Mouse (Mus musculus): ENCODE measurements around the gene Ccdc162. TPM values are rescaled to one million over a fixed set of nuclear protein-coding genes. Genes with fewer than 3 reads are reported as not detected.

Ccdc162 gene
- polyA plus RNA-seq, 1 experiment from 2014 or later: 0.20 TPM

- peaks cover 3% of the 10 kb centered on the region; the same call in 1 of the 2 replicates for H3K9me3 ChIP-seq (ENCODE audit: low read depth, low read length)
- no peak overlapping the region for H3K4me3 ChIP-seq (ENCODE audit: low read depth, low read length)
- WGBS: 87% methylated on average over 10 of the region's 10 CpGs
- TF ChIP-seq CTCF (IDR thresholded peaks at IDR 0.05; ENCODE audit: low read depth): no peak
- DNase-seq (no peak), ATAC-seq (ENCODE audit: insufficient read depth) (no peak)
- no peaks in the 10 kb centered on the region for H3K4me1 ChIP-seq (ENCODE audit: insufficient read depth)
- H3K27me3 ChIP-seq (ENCODE audit: insufficient read depth, low read length): no peaks in the 10 kb centered on the region
- H3K9ac ChIP-seq: no peak overlapping the region
- H3K4me2 ChIP-seq: no peak overlapping the region
- H3K36me3 ChIP-seq (ENCODE audit: insufficient read depth): peaks cover 9% of the 10 kb centered on the region; the same call in 1 of the 2 replicates
- no peak overlapping the region for H3K27ac ChIP-seq (ENCODE audit: low read depth)
Measured at GRCm38 (mm10) chr10:41730746-41731145, 14.3 kb upstream of the Ccdc162 start.

GRCm38 (mm10) chr10:41726215-41726614 is 9.8 kb upstream of the Ccdc162 start:
- no peak for TF ChIP-seq CTCF (IDR thresholded peaks at IDR 0.05; ENCODE audit: low read depth)
- no peaks in the 10 kb centered on the region for H3K4me1 ChIP-seq (ENCODE audit: insufficient read depth)
- H3K4me3 ChIP-seq (ENCODE audit: low read depth, low read length): no peak overlapping the region
- WGBS: 81% methylated on average over 9 of the region's 9 CpGs
- peaks cover 3% of the 10 kb centered on the region; the same call in 1 of the 2 replicates for H3K9me3 ChIP-seq (ENCODE audit: low read depth, low read length)
- H3K9ac ChIP-seq: no peak overlapping the region
- DNase-seq (no peak), ATAC-seq (ENCODE audit: insufficient read depth) (no peak)
- H3K4me2 ChIP-seq: no peak overlapping the region
- no peaks in the 10 kb centered on the region for H3K27me3 ChIP-seq (ENCODE audit: insufficient read depth, low read length)
- peaks cover 11% of the 10 kb centered on the region; the same call in 1 of the 2 replicates for H3K36me3 ChIP-seq (ENCODE audit: insufficient read depth)
- no peak overlapping the region for H3K27ac ChIP-seq (ENCODE audit: low read depth)

DNA sequence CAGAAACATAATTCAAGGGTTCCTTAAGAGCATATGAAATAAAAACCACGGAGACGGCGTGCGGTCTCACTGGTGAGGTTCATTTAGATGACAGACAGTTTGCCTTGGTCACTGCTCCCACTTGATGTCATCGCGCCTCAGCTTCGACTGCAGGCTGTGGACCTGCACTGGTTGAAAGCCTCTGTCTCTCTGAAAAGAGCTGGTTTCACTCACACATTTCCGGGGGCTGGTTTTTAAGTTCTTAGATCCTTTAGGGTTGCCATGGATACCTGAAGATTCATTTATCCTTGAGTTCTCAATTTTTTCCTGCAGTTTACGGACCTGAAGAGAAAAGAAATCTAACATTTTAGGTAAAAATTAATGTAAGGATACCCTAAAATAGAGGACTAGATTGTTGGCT is 3.2 kb upstream of the Ccdc162 start:
- no peak overlapping the region for H3K4me2 ChIP-seq
- no peaks in the 10 kb centered on the region for H3K4me1 ChIP-seq (ENCODE audit: insufficient read depth)
- DNase-seq (no peak), ATAC-seq (ENCODE audit: insufficient read depth) (no peak)
- peaks cover 9% of the 10 kb centered on the region; the same call in 1 of the 2 replicates for H3K36me3 ChIP-seq (ENCODE audit: insufficient read depth)
- H3K27me3 ChIP-seq (ENCODE audit: insufficient read depth, low read length): no peaks in the 10 kb centered on the region
- WGBS: 80% methylated on average over 9 of the region's 9 CpGs
- H3K9me3 ChIP-seq (ENCODE audit: low read depth, low read length): no peaks in the 10 kb centered on the region
- no peak overlapping the region for H3K27ac ChIP-seq (ENCODE audit: low read depth)
- no peak overlapping the region for H3K9ac ChIP-seq
- no peak for TF ChIP-seq CTCF (IDR thresholded peaks at IDR 0.05; ENCODE audit: low read depth)
- no peak overlapping the region for H3K4me3 ChIP-seq (ENCODE audit: low read depth, low read length)

DNA sequence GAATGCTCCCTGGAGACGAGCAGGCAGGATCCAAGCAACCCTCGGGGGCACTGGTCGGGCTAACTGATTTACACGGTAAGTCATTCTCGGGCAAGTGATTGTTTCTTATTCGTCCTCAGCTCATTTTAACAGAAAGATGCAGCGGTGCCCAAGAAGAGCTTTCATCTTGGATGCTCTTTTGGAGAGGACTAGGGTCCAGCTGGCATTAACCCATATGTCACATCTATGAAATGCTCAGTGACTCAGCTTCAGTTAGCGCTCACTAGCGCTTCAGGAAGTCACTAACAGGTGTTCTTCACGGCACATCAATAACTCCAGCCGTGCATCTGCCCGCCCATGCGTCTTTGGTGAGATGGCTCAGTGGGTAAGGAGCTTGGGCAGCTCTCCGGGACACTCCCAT is 877 bp downstream of the Ccdc162 start:
- no peaks in the 10 kb centered on the region for H3K4me1 ChIP-seq (ENCODE audit: insufficient read depth)
- DNase-seq (no peak), ATAC-seq (ENCODE audit: insufficient read depth) (no peak)
- no peak for TF ChIP-seq CTCF (IDR thresholded peaks at IDR 0.05; ENCODE audit: low read depth)
- H3K4me3 ChIP-seq (ENCODE audit: low read depth, low read length): no peak overlapping the region
- H3K27ac ChIP-seq (ENCODE audit: low read depth): no peak overlapping the region
- H3K4me2 ChIP-seq: no peak overlapping the region
- no peaks in the 10 kb centered on the region for H3K9me3 ChIP-seq (ENCODE audit: low read depth, low read length)
- no peak overlapping the region for H3K9ac ChIP-seq
- H3K27me3 ChIP-seq (ENCODE audit: insufficient read depth, low read length): no peaks in the 10 kb centered on the region
- WGBS: 87% methylated on average over 14 of the region's 14 CpGs
- H3K36me3 ChIP-seq (ENCODE audit: insufficient read depth): peaks cover 6% of the 10 kb centered on the region; the same call in 1 of the 2 replicates

DNA sequence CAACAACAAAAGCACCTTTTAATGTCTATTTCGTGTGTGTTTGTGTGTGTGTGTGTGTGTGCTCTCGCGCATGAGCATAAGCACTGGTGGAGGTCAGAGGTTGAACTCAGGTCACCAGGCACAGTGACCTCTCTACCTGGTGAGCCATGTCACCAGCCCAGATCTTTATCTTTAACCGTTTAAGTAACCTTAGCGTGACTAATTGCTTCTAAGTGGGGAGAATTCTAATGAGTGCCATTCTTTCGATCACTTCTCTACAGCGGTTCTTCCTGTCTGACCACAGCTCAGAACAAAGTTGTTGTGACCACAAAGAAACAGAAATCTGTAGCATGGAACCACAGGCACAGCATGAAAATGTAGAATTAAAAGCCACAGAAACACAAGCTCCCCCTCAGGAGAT is 5.0 kb downstream of the Ccdc162 start:
- Histone ChIP-seq H3K36me3 (ENCODE audit: insufficient read depth) (no peaks in the 10 kb centered on the region), H3K4me3 (ENCODE audit: low read depth, low read length) (no peak overlapping the region), H3K4me2 (no peak overlapping the region), H3K4me1 (ENCODE audit: insufficient read depth) (no peaks in the 10 kb centered on the region), H3K9me3 (ENCODE audit: low read depth, low read length) (no peaks in the 10 kb centered on the region), H3K27ac (ENCODE audit: low read depth) (no peak overlapping the region), H3K27me3 (ENCODE audit: insufficient read depth, low read length) (no peaks in the 10 kb centered on the region), H3K9ac (no peak overlapping the region)
- no peak for DNase-seq
- TF ChIP-seq CTCF (IDR thresholded peaks at IDR 0.05; ENCODE audit: low read depth): no peak
- 78% methylated on average over 7 of the region's 7 CpGs for WGBS
- no peak for ATAC-seq (ENCODE audit: insufficient read depth)

- Histone ChIP-seq H3K36me3 (ENCODE audit: insufficient read depth) (no peaks in the 10 kb centered on the region), H3K9ac (no peak overlapping the region), H3K27ac (ENCODE audit: low read depth) (no peak overlapping the region), H3K4me3 (ENCODE audit: low read depth, low read length) (no peak overlapping the region), H3K4me2 (no peak overlapping the region), H3K27me3 (ENCODE audit: insufficient read depth, low read length) (no peaks in the 10 kb centered on the region), H3K4me1 (ENCODE audit: insufficient read depth) (no peaks in the 10 kb centered on the region), H3K9me3 (ENCODE audit: low read depth, low read length) (no peaks in the 10 kb centered on the region)
- TF ChIP-seq CTCF (IDR thresholded peaks at IDR 0.05; ENCODE audit: low read depth): no peak
- peak; percentile 44 for DNase-seq
- no peak for ATAC-seq (ENCODE audit: insufficient read depth)
- 69% methylated on average over 8 of the region's 8 CpGs for WGBS
Measured at GRCm38 (mm10) chr10:41710773-41711172, 5.7 kb downstream of the Ccdc162 start.

DNA sequence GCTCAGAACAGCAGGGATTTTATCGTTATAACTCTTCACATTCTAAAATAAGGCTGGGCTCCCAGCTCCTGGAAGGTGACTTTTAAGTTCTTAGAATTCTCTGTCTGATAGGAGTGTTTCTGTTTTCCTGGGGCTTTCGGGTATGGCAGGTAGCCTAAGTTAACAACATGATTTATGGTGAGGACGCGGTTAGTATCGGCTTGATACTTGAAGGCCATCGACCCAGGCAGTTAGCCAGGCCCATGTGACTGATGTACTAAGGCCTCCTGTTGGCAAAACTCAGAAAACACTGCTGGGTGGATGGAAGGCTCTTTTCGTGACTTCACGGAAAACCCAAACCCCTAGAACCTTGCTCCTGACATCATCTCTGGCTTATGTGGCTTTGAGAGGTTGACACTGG is 7.1 kb downstream of the Ccdc162 start:
- Histone ChIP-seq H3K9ac (no peak overlapping the region), H3K27ac (ENCODE audit: low read depth) (no peak overlapping the region), H3K36me3 (ENCODE audit: insufficient read depth) (no peaks in the 10 kb centered on the region), H3K27me3 (ENCODE audit: insufficient read depth, low read length) (no peaks in the 10 kb centered on the region), H3K4me1 (ENCODE audit: insufficient read depth) (no peaks in the 10 kb centered on the region), H3K4me3 (ENCODE audit: low read depth, low read length) (no peak overlapping the region), H3K4me2 (no peak overlapping the region), H3K9me3 (ENCODE audit: low read depth, low read length) (no peaks in the 10 kb centered on the region)
- DNase-seq: no peak
- 80% methylated on average over 8 of the region's 8 CpGs for WGBS
- no peak for ATAC-seq (ENCODE audit: insufficient read depth)
- TF ChIP-seq CTCF (IDR thresholded peaks at IDR 0.05; ENCODE audit: low read depth): no peak

- no peak for TF ChIP-seq CTCF (IDR thresholded peaks at IDR 0.05; ENCODE audit: low read depth)
- Histone ChIP-seq H3K27ac (ENCODE audit: low read depth) (no peak overlapping the region), H3K27me3 (ENCODE audit: insufficient read depth, low read length) (no peaks in the 10 kb centered on the region), H3K4me2 (no peak overlapping the region), H3K9me3 (ENCODE audit: low read depth, low read length) (no peaks in the 10 kb centered on the region), H3K9ac (no peak overlapping the region), H3K36me3 (ENCODE audit: insufficient read depth) (no peaks in the 10 kb centered on the region), H3K4me1 (ENCODE audit: insufficient read depth) (no peaks in the 10 kb centered on the region), H3K4me3 (ENCODE audit: low read depth, low read length) (no peak overlapping the region)
- DNase-seq: no peak
- WGBS: 62% methylated on average over 5 of the region's 5 CpGs
- ATAC-seq (ENCODE audit: insufficient read depth): no peak
Measured at GRCm38 (mm10) chr10:41699669-41700068, 16.8 kb downstream of the Ccdc162 start.

Data from lung, embryonic 14.5 days (tissue).